Mouse (Mus musculus) stomach, embryonic 14.5 days (tissue): Measurements from ENCODE around the gene Pik3cd. TPM values are rescaled to one million over a fixed set of nuclear protein-coding genes. Genes with fewer than 3 reads are reported as not detected.

ENCODE experiments used
- ATAC-seq: fragments of 200-750 bp; cut with Nextera tagmentation; 2 replicates; pipeline ENCODE4 v1.8.0; 2017; ENCODE audit warnings: low read depth, moderate TSS enrichment; ENCODE audit not compliant: insufficient number of reproducible peaks, insufficient read depth, low FRiP score
- H3K27ac ChIP-seq: fragments of 300-500 bp; sonication (generic); 2 replicates; pipeline ENCODE4 v1.5.1; 2014; ENCODE audit warnings: mild to moderate bottlenecking, low read length, moderate library complexity, mixed read lengths
- H3K27me3 ChIP-seq: fragments of 300-500 bp; sonication (generic); 2 replicates; pipeline ENCODE4 v1.6.1; 2014; ENCODE audit warnings: low read length, control low read depth, mixed read lengths; ENCODE audit not compliant: control insufficient read depth, insufficient read depth
- H3K36me3 ChIP-seq: fragments of 300-500 bp; sonication (generic); 2 replicates; pipeline ENCODE4 v1.6.1; 2014; ENCODE audit warnings: mild to moderate bottlenecking, control low read depth, low read length, moderate library complexity, mixed read lengths; ENCODE audit not compliant: control insufficient read depth, insufficient read depth
- H3K4me1 ChIP-seq: fragments of 300-500 bp; sonication (generic); 2 replicates; pipeline ENCODE4 v1.6.1; 2014; ENCODE audit warnings: low read length, control low read depth, mixed read lengths; ENCODE audit not compliant: control insufficient read depth, insufficient read depth
- H3K4me2 ChIP-seq: fragments of 300-500 bp; sonication (generic); replicated peaks from 2 replicates; pipeline ENCODE4 v1.6.1; 2014; ENCODE audit warnings: low read depth, low read length, control low read depth
- H3K4me3 ChIP-seq: fragments of 300-500 bp; sonication (generic); 2 replicates; pipeline ENCODE4 v1.5.1; 2014; ENCODE audit warnings: low read depth, low read length, control low read depth
- H3K9ac ChIP-seq: fragments of 300-500 bp; sonication (generic); replicated peaks from 2 replicates; pipeline ENCODE4 v1.6.1; 2014; ENCODE audit warnings: low read depth, mild to moderate bottlenecking, control low read depth, low read length, moderate library complexity, mixed read lengths
- H3K9me3 ChIP-seq: fragments of 300-500 bp; sonication (generic); 2 replicates; pipeline ENCODE4 v1.6.1; 2016; ENCODE audit warnings: low read depth, low read length, control low read depth; ENCODE audit not compliant: control insufficient read depth
- WGBS: fragments of 180-500 bp; shearing (Covaris S2); extraction: QIAGEN DNeasy Blood & Tissue Kit; methylation state at CpG from one replicate; pipeline ENCODE4 v1.1.7; 2014; 5-methylcytosine and 5-hydroxymethylcytosine counted together
- polyA plus RNA-seq: library from polyadenylated mRNA; unstranded; fragments of >200 nt; fragmentation: Nextera tagmentation; extraction: Ambion mirVana; gene quantifications from 2 replicates; pipeline ENCODE4 v1.2.1, GENCODE M21; 2014

Gene Pik3cd
- polyA plus RNA-seq, 1 experiment from 2014 or later = 4.8 TPM

DNA sequence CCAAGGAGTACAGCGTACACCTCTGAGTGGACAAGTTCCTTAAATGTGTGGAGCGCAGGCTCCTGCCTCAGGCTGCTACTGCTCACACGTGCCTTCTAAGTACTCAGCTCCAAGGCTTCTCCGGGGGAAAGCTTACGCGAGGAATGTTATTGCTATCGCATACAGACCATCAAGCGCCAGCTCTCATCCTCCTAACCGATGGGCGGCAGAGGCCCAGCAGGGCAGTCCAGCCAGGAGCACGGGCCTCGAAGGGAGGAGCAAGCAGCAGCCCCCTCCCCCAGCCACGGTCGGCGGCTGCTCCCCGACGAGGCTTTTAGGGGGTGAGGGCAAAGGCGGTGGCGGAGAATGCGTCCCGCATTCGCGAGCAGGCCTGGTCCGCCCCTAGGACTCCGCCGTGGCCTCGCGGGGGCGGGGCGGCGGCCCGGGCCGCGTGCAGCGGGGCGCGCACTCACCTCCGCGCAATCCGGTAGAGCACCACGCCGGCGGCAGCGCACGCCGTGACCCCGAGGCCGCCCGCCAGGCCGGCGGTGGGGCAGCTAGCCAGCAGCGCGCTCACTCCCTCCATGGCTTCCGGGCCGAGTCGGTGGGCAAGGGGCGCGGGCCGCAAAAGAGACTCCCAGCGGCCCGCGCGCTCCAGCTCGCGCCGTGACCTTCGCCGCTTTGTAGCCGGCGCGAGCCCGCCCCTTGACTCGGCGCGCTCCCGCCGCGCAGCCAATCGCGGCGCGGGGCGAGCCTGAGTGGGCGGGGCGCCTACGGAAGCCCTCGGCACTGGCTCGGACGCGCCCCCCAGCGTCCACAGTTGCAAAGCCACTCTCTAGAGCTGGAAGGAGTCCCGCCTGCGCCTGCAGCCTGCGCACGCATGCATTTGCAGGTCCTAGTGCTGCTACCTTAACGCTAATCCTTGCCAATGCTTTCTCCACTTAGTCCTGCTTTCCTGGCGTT, 35.3 kb upstream of the Pik3cd start, which contains the start of gene Tmem201:
Gene Tmem201, minus strand, starts transcription at position 662 of the 942 bp plus-strand sequence.
- peak; percentile 89 for ATAC-seq
- peak within 1 kb of the TSS; percentile 87 for H3K4me3 ChIP-seq
- H3K4me1 ChIP-seq = peaks cover 36% of the 10 kb centered on the region
- H3K36me3 ChIP-seq = peaks cover 5% of the 10 kb centered on the region
- peak within 1 kb of the TSS; percentile 100 for H3K4me2 ChIP-seq
- WGBS = under 1% methylated on average over 86 of the region's 97 CpGs
- no peaks in the 10 kb centered on the region for H3K9me3 ChIP-seq
- H3K27me3 ChIP-seq = no peaks in the 10 kb centered on the region
- peak within 1 kb of the TSS; percentile 83 for H3K27ac ChIP-seq
- peak within 1 kb of the TSS; percentile 86 for H3K9ac ChIP-seq

DNA sequence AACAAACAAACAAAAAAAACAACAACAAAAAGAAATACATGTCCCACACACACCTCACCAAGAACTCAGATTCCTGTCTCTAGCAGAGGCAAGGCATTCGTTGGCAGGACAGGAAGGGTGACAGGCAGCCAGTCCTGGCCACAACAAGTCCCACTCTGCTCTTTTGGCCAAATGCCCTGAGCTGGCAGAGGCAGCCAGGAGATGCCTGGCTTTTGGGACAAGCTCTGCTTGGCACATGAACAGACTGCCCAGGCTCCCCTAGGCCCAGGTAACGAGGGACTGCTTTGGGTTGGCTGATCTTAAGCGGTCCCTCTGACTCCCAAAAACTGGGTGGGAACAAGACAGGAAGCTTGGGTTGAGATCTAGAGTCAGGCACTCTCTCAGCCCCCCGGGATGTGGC, 34.2 kb upstream of the Pik3cd start:
- Histone ChIP-seq H3K9ac (peak overlapping the region; percentile 86), H3K4me3 (peak overlapping the region; percentile 87), H3K36me3 (peaks cover 3% of the 10 kb centered on the region), H3K9me3 (no peaks in the 10 kb centered on the region), H3K4me1 (peaks cover 37% of the 10 kb centered on the region), H3K27ac (no peak overlapping the region), H3K27me3 (no peaks in the 10 kb centered on the region), H3K4me2 (peak overlapping the region; percentile 100)
- ATAC-seq = no peak
- 31% methylated on average over 4 of the region's 4 CpGs for WGBS

GRCm38 (mm10) chr4:149735624-149736250, 33.4 kb upstream of the Pik3cd start:
- H3K9ac ChIP-seq = no peak overlapping the region
- no peak overlapping the region for H3K4me3 ChIP-seq
- H3K4me2 ChIP-seq = 0 out of 2 replicates have a peak overlapping the region, but pooled peaks have one; percentile 100
- peaks cover 37% of the 10 kb centered on the region for H3K4me1 ChIP-seq
- H3K27me3 ChIP-seq = no peaks in the 10 kb centered on the region
- H3K36me3 ChIP-seq = peaks cover 7% of the 10 kb centered on the region
- WGBS = 70% methylated on average over 5 of the region's 5 CpGs
- ATAC-seq = no peak
- no peak overlapping the region for H3K27ac ChIP-seq
- H3K9me3 ChIP-seq = no peaks in the 10 kb centered on the region

GRCm38 (mm10) chr4:149734730-149735475, 32.5 kb upstream of the Pik3cd start:
- no peak for ATAC-seq
- Histone ChIP-seq H3K9me3 (no peaks in the 10 kb centered on the region), H3K4me2 (no peak overlapping the region), H3K36me3 (peaks cover 8% of the 10 kb centered on the region), H3K27ac (no peak overlapping the region), H3K4me3 (no peak overlapping the region), H3K27me3 (no peaks in the 10 kb centered on the region), H3K9ac (no peak overlapping the region), H3K4me1 (peaks cover 37% of the 10 kb centered on the region)
- whole genome bisulfite sequencing = 73% methylated on average over 10 of the region's 10 CpGs

- H3K9me3 ChIP-seq = no peaks in the 10 kb centered on the region
- no peak overlapping the region for H3K27ac ChIP-seq
- H3K9ac ChIP-seq = no peak overlapping the region
- H3K27me3 ChIP-seq = no peaks in the 10 kb centered on the region
- no peak for ATAC-seq
- 88% methylated on average over 6 of the region's 6 CpGs for WGBS
- no peak overlapping the region for H3K4me3 ChIP-seq
- no peak overlapping the region for H3K4me2 ChIP-seq
- peaks cover 37% of the 10 kb centered on the region for H3K4me1 ChIP-seq
- H3K36me3 ChIP-seq = peaks cover 15% of the 10 kb centered on the region
Measured at GRCm38 (mm10) chr4:149734246-149734645, 31.9 kb upstream of the Pik3cd start.

DNA sequence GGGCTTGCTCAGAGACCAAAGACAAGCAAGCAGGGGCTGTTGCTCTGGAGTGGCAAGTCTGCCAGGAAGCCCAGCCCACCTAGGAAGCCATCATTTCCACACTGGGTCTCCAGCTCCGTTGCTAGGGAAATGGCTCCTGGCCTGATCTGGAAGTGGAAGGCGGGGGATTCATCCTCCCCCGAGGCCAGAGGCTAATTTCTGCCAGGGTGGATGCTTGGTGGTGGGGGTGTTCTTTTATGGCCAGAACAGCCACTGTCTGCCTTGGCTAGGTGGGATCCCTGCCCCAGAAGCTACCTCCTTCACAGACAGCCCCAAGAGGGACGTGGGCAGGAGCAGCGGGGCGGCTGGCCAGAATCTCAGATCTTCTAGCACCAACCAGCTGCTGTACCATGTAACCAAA, 31.4 kb upstream of the Pik3cd start:
- peaks cover 37% of the 10 kb centered on the region for H3K4me1 ChIP-seq
- H3K9me3 ChIP-seq = no peaks in the 10 kb centered on the region
- H3K4me3 ChIP-seq = no peak overlapping the region
- H3K9ac ChIP-seq = no peak overlapping the region
- no peak overlapping the region for H3K27ac ChIP-seq
- 42% methylated on average over 6 of the region's 6 CpGs for WGBS
- no peaks in the 10 kb centered on the region for H3K27me3 ChIP-seq
- no peak overlapping the region for H3K4me2 ChIP-seq
- peaks cover 20% of the 10 kb centered on the region for H3K36me3 ChIP-seq
- ATAC-seq = no peak

DNA sequence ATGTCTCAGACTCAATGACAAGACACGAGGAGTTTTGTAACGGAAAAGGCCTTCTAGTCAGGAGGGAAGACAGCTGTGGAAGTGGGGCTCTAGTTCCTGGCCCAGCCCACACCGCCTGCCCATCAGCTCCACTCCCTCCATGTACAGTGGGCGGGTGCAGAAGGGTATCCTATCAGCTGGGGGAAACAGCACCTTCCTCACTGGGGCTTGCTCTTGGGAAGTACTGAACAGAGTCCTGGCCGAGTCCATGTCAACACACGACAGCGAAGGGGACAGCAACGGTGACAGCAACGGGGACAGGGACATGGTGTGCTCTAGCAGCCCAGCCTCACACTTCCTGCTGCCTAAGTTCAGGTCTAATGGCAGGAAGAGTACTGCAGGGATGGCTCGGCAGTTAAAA, 30.4 kb upstream of the Pik3cd start:
- no peak overlapping the region for H3K4me2 ChIP-seq
- no peaks in the 10 kb centered on the region for H3K27me3 ChIP-seq
- no peak overlapping the region for H3K4me3 ChIP-seq
- H3K9ac ChIP-seq = no peak overlapping the region
- no peaks in the 10 kb centered on the region for H3K9me3 ChIP-seq
- peaks cover 27% of the 10 kb centered on the region for H3K36me3 ChIP-seq
- no peak for ATAC-seq
- WGBS = 57% methylated on average over 10 of the region's 10 CpGs
- peaks cover 37% of the 10 kb centered on the region for H3K4me1 ChIP-seq
- H3K27ac ChIP-seq = peak overlapping the region; percentile 15; the same call in 1 of the 2 replicates

DNA sequence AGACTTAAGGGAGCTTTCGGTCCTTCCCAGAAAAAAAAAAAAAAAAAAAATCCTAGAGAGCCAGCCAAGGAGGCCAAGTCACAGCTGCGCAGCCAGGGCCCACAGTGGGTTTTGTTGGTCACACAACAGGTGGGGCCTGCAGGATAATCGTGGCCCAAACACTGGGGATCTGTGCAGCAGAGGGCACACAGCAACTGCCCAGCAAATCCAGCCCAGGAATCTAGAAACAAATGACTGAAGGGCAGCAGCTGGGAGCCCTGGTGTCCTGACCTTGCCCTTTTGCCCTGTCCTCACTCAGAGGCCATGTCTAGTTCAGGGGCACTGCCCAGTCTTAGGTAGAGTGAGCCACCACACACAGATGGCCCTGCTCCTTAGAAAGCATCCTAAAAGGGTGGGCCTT, 29.9 kb upstream of the Pik3cd start:
- WGBS = 86% methylated on average over 3 of the region's 3 CpGs
- H3K9me3 ChIP-seq = no peaks in the 10 kb centered on the region
- no peak overlapping the region for H3K4me3 ChIP-seq
- peaks cover 37% of the 10 kb centered on the region for H3K4me1 ChIP-seq
- no peak for ATAC-seq
- H3K27ac ChIP-seq = no peak overlapping the region; the same call in 1 of the 2 replicates
- H3K9ac ChIP-seq = no peak overlapping the region
- H3K27me3 ChIP-seq = no peaks in the 10 kb centered on the region
- H3K36me3 ChIP-seq = peaks cover 32% of the 10 kb centered on the region
- no peak overlapping the region for H3K4me2 ChIP-seq
